Mouse (Mus musculus) bone marrow, adult 2 months (tissue): ENCODE results near the gene Rab11fip2.

ENCODE experiments used
- CTCF ChIP-seq: fragments of 200-500 bp; IDR thresholded peaks from 2 replicates; pipeline ENCODE4 v1.5.1; 2011; ENCODE audit warnings: low read length, control low read depth; ENCODE audit not compliant: control insufficient read depth, insufficient read depth
- POLR2A ChIP-seq: fragments of 200-500 bp; IDR thresholded peaks from 2 replicates; pipeline ENCODE4 v1.6.1; 2011; ENCODE audit warnings: low read depth, mild to moderate bottlenecking, control low read depth, low read length, borderline replicate concordance; ENCODE audit not compliant: control insufficient read depth

GRCm38 (mm10) chr19:59877238-59877637 is 66.2 kb downstream of the Rab11fip2 start:
- TF ChIP-seq CTCF (no peak), POLR2A (no peak)
